Mouse (Mus musculus) forebrain, embryonic 15.5 days (tissue): ENCODE results near the gene Rnf168. TPM values are rescaled to one million over a fixed set of nuclear protein-coding genes. Genes with fewer than 3 reads are reported as not detected.

ENCODE experiments used
- microRNA counts: library from miRNA; unstranded; fragments of <30 nt; microRNA quantifications from one replicate; lab custom pipeline; 2016
- microRNA-seq: library from miRNA; unstranded; fragments of <30 nt; microRNA quantifications from one replicate; pipeline ENCODE4, GENCODE M21; 2016
- polyA plus RNA-seq: library from polyadenylated mRNA; unstranded; fragments of >200 nt; fragmentation: Nextera tagmentation; extraction: Ambion mirVana; gene quantifications from 2 replicates; pipeline ENCODE4 v1.2.1, GENCODE M21; 2015

Gene Rnf168
- polyA plus RNA-seq, 1 experiment from 2014 or later, result 35.9 TPM

MicroRNAs encoded within 50 kb of the gene (microRNA counts, 519-probe panel; counts per million panel counts)
- 2,197 counts per million, percentile 36 among the panel's probes with 10 or more counts for microRNA mmu-miR-1946a (lab: Ali Mortazavi, UCI)

Small RNA genes within 50 kb of the gene (microRNA-seq; reads per million reads assigned to microRNA genes)
- not detected for gene Mir1946a

Other genes starting within 250 kb of the Rnf168 start
- gene Pak2, start 198.1 kb upstream of the Rnf168 start, polyA plus RNA-seq, result 45.4 and 46.1 TPM in 2 replicates
- gene Pigx, start 177.7 kb upstream of the Rnf168 start, polyA plus RNA-seq, result 130 TPM in 2 replicates
- 41.7 and 45.7 TPM in 2 replicates for gene Cep19, start 177.7 kb upstream of the Rnf168 start, polyA plus RNA-seq
- gene Nrros, start 111.9 kb upstream of the Rnf168 start, polyA plus RNA-seq, result 7.8 and 8.2 TPM in 2 replicates
- not detected in 2 replicates for gene Bex6, start 97.6 kb upstream of the Rnf168 start, polyA plus RNA-seq
- 20.2 and 22.8 TPM in 2 replicates for gene Fbxo45, start 30.3 kb upstream of the Rnf168 start, polyA plus RNA-seq
- gene Wdr53, start 30.2 kb upstream of the Rnf168 start, polyA plus RNA-seq, result 16.6 and 17.4 TPM in 2 replicates
- gene Smco1, start 6.0 kb upstream of the Rnf168 start, polyA plus RNA-seq, result not detected in 2 replicates
- gene Ubxn7, start 54.8 kb downstream of the Rnf168 start, polyA plus RNA-seq, result 26.2 and 26.7 TPM in 2 replicates
- gene Tm4sf19, start 123.0 kb downstream of the Rnf168 start, polyA plus RNA-seq, result not detected in 2 replicates
- gene Tctex1d2, start 142.2 kb downstream of the Rnf168 start, polyA plus RNA-seq, result 33.8 and 34.2 TPM in 2 replicates
- gene Pcyt1a, start 153.5 kb downstream of the Rnf168 start, polyA plus RNA-seq, result 47.4 and 47.6 TPM in 2 replicates
- gene Slc51a, start 210.4 kb downstream of the Rnf168 start, polyA plus RNA-seq, result 0.11 and 0.29 TPM in 2 replicates
- not detected in 2 replicates for gene Zdhhc19, start 218.8 kb downstream of the Rnf168 start, polyA plus RNA-seq